Mouse (Mus musculus): Measurements from ENCODE around the gene Aes. TPM values are rescaled to one million over a fixed set of nuclear protein-coding genes. Genes with fewer than 3 reads are reported as not detected.

The Aes gene
- polyA plus RNA-seq, 1 experiment from 2014 or later, result 665 TPM

DNA sequence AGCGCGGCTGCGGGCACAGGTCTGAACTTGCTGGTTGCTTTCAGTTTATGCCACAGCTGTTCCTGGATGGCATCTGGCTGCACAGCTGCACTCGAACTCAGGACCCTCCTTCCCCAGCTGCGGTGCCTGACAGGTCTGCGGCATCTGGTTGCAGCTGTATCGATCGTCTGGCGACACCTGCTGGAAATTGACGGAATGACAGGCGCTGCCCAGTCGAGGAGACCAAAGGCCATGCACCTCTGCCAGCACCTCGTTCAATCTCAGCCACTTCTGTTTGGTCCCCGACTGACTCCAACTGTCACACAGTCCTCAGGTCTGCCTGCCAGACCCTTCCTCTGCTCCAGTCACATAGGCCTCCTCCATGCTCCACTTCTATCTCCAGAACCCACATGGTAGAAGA is 32.5 kb upstream of the Aes start:
- ATAC-seq (replicated peaks), result no peak
- H3K4me2 ChIP-seq (replicated peaks), result no peak overlapping the region
- WGBS, result 15% methylated on average over 14 of the region's 14 CpGs

DNA sequence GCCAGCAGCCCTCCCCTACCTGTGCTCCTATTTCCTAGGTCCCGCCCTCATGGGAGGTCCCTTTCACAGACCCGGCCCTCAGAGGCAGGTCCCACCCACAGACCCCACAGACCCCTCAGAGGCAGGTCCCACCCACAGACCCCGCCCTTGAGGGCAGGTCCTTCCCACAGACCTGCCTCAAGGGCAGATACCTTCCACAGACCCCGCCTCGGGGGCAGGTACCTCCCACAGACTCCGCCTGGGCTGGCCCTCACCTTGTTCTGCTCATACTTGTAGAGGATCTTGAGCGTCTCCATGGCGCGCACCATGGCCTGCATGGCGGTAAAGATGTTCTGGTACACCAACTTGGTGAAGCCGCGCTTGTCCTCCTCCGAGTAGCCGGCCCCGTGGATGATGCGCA is 24.5 kb upstream of the Aes start:
- Histone ChIP-seq H3K4me2 (replicated peaks) (no peak overlapping the region), H3K27ac (replicated peaks) (no peak overlapping the region), H3K4me3 (no peak overlapping the region), H3K4me1 (no peaks in the 10 kb centered on the region), H3K36me3 (peaks cover 25% of the 10 kb centered on the region), H3K9me3 (no peaks in the 10 kb centered on the region), H3K9ac (replicated peaks) (no peak overlapping the region), H3K27me3 (no peaks in the 10 kb centered on the region)
- ATAC-seq (replicated peaks), result no peak
- 60% methylated on average over 16 of the region's 16 CpGs for WGBS

More for the DNA sequence above, 32.5 kb upstream of the Aes start:
- Histone ChIP-seq H3K4me1 (no peaks in the 10 kb centered on the region), H3K4me3 (no peak overlapping the region), H3K9ac (replicated peaks) (no peak overlapping the region), H3K27me3 (0 out of 2 replicates have a peak, but pooled peaks cover 3% of the 10 kb centered on the region), H3K36me3 (peaks cover 25% of the 10 kb centered on the region), H3K9me3 (no peaks in the 10 kb centered on the region), H3K27ac (replicated peaks) (no peak overlapping the region)

DNA sequence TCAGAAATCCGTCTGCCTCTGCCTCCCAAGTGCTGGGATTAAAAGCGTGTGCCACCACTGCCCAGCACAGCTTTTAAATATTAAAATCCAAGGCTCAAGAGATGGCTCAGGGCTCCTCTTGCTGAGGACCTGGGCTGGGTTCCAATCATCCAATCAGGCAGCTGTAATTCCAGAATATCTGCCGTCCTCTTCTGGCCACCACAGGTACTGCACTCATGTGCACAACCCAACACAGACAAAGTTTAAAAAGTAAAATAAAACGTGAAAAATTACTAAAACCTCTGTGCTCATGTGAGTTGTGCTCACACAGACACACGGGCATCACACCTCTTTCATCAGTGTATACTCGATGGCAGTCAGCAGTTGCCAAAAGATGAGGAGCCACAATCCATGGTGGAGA is 22.6 kb upstream of the Aes start:
- no peak overlapping the region for H3K4me3 ChIP-seq
- 79% methylated on average over 6 of the region's 6 CpGs for WGBS
- ATAC-seq (replicated peaks), result no peak
- H3K9me3 ChIP-seq, result no peaks in the 10 kb centered on the region
- peaks cover 8% of the 10 kb centered on the region for H3K4me1 ChIP-seq
- H3K27me3 ChIP-seq, result no peaks in the 10 kb centered on the region
- no peak overlapping the region for H3K9ac ChIP-seq (replicated peaks)
- no peak overlapping the region for H3K27ac ChIP-seq (replicated peaks)
- H3K4me2 ChIP-seq (replicated peaks), result no peak overlapping the region
- H3K36me3 ChIP-seq, result peaks cover 10% of the 10 kb centered on the region

DNA sequence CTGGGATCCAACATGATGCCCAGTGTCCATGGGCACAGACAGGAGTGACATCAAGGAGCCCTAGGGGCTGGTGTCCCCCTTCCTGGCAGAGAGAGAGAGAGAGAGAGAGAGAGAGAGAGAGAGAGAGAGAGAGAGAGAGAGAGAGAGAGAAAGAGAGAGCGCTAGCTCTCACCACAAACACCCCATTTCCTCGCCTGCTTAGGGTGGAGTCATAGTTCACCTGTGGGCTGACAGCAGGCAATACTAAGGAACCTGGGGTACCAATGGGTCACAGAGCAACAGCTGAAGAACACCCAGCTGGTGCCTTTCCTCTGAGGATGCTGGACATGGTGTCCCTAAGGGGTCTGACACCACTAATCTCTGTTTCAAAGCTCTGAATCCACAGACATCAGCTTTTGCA is 21.9 kb upstream of the Aes start:
- Histone ChIP-seq H3K4me1 (peaks cover 14% of the 10 kb centered on the region), H3K36me3 (peaks cover 6% of the 10 kb centered on the region), H3K4me3 (no peak overlapping the region), H3K9ac (replicated peaks) (no peak overlapping the region), H3K27ac (replicated peaks) (no peak overlapping the region), H3K4me2 (replicated peaks) (no peak overlapping the region), H3K9me3 (no peaks in the 10 kb centered on the region), H3K27me3 (no peaks in the 10 kb centered on the region)
- no peak for ATAC-seq (replicated peaks)
- 93% methylated on average over 2 of the region's 2 CpGs for WGBS

DNA sequence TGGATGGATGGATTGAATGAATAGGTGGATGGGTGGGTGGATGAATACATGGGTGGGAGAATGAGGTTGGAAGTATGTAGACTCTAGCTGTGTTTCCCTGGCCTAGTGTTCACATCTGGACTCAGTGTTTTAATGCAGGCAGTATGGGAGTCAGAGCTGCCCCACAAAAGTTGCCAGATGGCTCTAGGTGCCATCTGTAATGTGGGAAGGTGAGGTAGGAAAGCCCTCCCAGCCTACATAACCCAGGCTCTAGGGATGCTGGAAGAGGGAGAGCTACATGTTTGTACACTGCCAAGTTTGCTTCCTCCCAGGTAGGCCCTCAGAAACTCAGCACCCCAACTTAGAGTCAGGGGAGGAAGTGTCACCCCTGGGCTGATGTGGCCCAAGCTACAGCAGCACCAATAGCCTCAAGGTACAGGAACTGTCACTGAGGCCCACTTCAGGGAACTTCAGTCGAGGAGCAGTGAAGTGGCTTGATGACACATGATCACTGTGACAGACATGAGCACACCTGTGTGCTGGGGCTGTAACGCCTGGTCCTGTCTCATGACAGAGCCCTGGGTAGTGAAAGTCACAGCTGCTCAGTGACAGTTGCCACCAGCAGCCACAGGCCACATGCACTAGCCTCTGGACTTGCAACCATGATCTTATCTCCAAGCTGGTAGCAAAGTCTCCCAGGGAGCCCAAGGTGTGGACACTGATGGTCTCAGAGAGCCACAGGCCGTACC is 20.8 kb upstream of the Aes start:
- ATAC-seq (replicated peaks), result no peak
- Histone ChIP-seq H3K27ac (replicated peaks) (no peak overlapping the region), H3K9me3 (no peaks in the 10 kb centered on the region), H3K4me1 (peaks cover 24% of the 10 kb centered on the region), H3K27me3 (no peaks in the 10 kb centered on the region), H3K36me3 (no peaks in the 10 kb centered on the region), H3K4me2 (replicated peaks) (no peak overlapping the region), H3K9ac (replicated peaks) (no peak overlapping the region), H3K4me3 (no peak overlapping the region)
- WGBS, result 95% methylated on average over 3 of the region's 3 CpGs

DNA sequence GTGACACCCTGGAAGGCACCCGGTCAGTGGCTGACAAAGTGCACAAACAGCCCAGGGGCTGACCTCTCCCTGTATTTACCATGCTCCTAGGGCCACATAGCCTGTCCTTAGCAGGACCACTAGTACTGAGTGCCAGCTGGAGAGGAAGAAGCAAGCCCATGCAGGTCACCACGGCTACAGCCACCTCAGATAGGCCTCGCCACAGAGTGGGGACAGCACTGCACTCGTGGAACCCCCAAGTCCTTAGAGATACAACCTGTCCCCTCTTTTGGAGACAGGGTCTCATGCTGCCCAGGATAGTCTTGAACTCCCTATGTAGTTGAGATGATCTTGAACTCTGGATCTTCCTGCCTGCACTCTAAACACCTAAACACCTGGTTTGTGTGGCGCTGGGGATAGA is 17.9 kb upstream of the Aes start:
- H3K4me3 ChIP-seq, result no peak overlapping the region
- ATAC-seq (replicated peaks), result no peak
- no peak overlapping the region for H3K9ac ChIP-seq (replicated peaks)
- no peaks in the 10 kb centered on the region for H3K9me3 ChIP-seq
- WGBS, result 91% methylated on average over 5 of the region's 5 CpGs
- no peaks in the 10 kb centered on the region for H3K36me3 ChIP-seq
- H3K4me2 ChIP-seq (replicated peaks), result no peak overlapping the region
- no peak overlapping the region for H3K27ac ChIP-seq (replicated peaks)
- no peaks in the 10 kb centered on the region for H3K27me3 ChIP-seq
- H3K4me1 ChIP-seq, result peaks cover 38% of the 10 kb centered on the region

DNA sequence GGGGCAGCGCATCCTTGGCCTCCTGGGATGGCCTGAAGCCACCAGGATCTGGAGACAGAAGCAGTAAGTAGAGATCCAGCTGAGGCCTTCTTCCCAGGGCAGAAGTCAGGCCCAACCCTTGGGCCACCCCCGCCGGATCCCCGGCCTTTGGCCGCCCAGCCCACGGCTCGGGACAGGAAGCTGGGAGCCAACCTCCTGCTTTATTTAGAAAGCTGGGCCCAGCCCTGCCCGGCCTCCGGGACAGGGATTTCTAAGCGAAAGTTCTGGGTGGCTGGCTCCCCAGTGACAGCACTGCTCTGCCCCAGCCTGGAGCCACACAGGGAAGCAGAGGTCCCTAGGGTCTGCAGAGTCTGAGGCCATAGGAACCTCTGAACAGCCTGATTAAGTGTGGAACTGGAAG is 17.5 kb upstream of the Aes start:
- Histone ChIP-seq H3K36me3 (no peaks in the 10 kb centered on the region), H3K4me2 (replicated peaks) (no peak overlapping the region), H3K27me3 (no peaks in the 10 kb centered on the region), H3K9ac (replicated peaks) (no peak overlapping the region), H3K27ac (replicated peaks) (no peak overlapping the region), H3K4me3 (no peak overlapping the region), H3K4me1 (peaks cover 38% of the 10 kb centered on the region), H3K9me3 (no peaks in the 10 kb centered on the region)
- ATAC-seq (replicated peaks), result no peak
- 88% methylated on average over 10 of the region's 10 CpGs for WGBS

DNA sequence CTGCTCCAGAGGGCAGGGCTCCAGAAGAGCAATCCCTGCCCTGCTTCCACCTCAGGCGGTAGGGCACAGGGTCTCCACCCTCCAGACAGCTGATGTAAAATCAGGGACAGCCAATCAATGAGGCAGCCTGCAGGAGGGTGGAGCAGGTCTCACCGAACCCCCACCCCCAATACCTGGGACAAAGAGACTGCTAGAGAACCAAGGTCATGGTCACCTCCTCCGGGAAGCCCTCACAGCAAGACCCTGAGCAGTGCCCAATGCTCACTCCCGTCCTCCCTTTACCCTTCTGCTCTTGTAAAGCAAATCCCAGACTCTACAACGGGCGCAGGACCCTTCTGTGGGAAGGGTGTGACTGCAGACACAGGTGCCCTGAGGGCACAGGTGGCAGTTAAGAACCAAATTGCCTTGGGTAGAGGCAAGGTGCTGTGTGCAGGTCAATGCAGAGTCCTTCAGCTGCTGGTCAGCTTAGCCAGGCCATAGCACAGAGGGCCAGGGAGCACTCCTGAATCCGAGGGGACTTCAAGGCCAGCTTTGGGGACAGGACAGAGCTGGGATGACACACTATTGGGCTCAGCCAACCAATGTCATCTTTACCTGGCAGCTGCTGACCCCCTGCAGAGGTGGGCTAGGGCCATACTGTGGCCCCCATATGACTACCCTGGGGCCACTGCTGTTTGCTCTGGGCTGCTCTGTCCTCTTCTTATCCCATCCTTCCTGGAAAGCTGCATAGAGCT is 16.4 kb upstream of the Aes start:
- Histone ChIP-seq H3K4me3 (peak overlapping the region; percentile 96), H3K9ac (replicated peaks) (no peak overlapping the region; the same call in 1 of the 2 replicates), H3K4me1 (peaks cover 38% of the 10 kb centered on the region), H3K27ac (replicated peaks) (no peak overlapping the region), H3K36me3 (no peaks in the 10 kb centered on the region), H3K9me3 (no peaks in the 10 kb centered on the region), H3K4me2 (replicated peaks) (peak overlapping the region; percentile 96), H3K27me3 (no peaks in the 10 kb centered on the region)
- 73% methylated on average over 7 of the region's 7 CpGs for WGBS
- ATAC-seq (replicated peaks), result no peak

DNA sequence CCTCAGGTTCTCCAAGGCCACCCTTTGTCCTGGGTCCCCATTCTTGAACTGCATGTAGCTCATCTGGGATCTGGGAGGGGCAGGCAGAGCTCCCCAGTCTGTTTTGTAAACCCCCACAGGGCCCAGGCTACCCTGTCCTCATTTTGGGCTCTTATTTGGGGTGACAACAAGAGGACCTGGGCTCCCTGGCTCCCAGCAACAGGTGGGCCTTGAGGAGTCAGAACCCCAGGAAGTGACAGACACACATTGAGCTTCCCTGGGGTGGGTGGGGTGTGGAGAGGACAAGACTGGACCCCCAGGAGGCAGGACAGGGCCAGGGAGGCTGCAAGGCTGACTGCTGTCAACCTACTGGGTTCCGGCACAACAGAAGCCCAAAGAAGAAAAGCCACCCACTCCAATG is 15.7 kb upstream of the Aes start:
- ATAC-seq (replicated peaks), result no peak
- Histone ChIP-seq H3K27me3 (no peaks in the 10 kb centered on the region), H3K9me3 (no peaks in the 10 kb centered on the region), H3K4me1 (peaks cover 38% of the 10 kb centered on the region), H3K27ac (replicated peaks) (0 out of 2 replicates have a peak overlapping the region, but pooled peaks have one; percentile 92), H3K4me3 (peak overlapping the region; percentile 96), H3K9ac (replicated peaks) (peak overlapping the region; percentile 93), H3K36me3 (no peaks in the 10 kb centered on the region), H3K4me2 (replicated peaks) (peak overlapping the region; percentile 96)
- WGBS, result 56% methylated on average over 1 of the region's 1 CpGs

DNA sequence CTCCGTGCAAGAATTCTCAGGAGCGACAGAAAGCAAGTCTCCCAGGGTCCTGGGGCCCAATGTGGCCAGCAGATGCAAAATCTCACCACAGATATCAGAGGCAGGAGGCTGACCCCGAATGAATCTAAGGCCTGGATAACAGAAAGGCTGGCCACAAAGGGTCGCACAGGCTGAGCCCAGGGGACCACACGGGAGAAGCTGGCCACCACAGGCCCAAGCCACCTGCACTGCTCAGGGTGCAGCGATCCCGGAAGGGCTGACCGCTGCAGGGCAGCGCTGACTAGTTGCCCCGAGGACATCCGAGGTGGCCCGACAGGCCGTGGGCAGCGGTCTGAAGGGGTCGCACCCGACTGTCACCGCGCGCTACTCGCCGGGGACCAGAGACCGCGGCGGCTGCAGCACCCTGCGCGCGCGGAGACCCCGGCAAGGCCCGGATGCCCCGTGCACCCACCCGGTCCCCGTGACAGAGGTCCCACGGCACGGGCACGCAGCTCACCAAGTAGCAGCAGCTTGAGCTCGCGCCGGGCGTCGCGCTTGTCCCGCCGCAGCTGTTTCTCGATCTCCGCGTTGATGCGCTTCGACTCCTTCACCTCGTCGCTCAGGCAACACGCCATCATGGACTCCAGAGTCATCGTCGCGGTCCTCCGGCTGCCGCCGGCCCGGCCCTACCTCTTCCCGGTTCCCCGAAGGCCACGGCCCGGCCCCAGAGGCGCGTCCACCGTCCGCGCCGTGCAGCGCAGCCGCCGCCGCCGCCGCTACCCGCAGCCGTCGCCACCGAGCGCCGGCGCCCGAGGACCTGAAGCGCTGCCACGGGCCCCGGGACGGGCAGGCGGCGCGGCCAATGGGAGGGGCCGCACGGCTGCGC is 14.8 kb upstream of the Aes start:
- Histone ChIP-seq H3K9ac (replicated peaks) (peak overlapping the region; percentile 93), H3K36me3 (no peaks in the 10 kb centered on the region), H3K27ac (replicated peaks) (peak overlapping the region; percentile 92), H3K27me3 (no peaks in the 10 kb centered on the region), H3K4me2 (replicated peaks) (peak overlapping the region; percentile 96), H3K9me3 (no peaks in the 10 kb centered on the region), H3K4me3 (peak overlapping the region; percentile 96), H3K4me1 (peaks cover 38% of the 10 kb centered on the region)
- ATAC-seq (replicated peaks), result peak; percentile 0; the same call in 1 of the 2 replicates
- under 1% methylated on average over 93 of the region's 93 CpGs for WGBS

DNA sequence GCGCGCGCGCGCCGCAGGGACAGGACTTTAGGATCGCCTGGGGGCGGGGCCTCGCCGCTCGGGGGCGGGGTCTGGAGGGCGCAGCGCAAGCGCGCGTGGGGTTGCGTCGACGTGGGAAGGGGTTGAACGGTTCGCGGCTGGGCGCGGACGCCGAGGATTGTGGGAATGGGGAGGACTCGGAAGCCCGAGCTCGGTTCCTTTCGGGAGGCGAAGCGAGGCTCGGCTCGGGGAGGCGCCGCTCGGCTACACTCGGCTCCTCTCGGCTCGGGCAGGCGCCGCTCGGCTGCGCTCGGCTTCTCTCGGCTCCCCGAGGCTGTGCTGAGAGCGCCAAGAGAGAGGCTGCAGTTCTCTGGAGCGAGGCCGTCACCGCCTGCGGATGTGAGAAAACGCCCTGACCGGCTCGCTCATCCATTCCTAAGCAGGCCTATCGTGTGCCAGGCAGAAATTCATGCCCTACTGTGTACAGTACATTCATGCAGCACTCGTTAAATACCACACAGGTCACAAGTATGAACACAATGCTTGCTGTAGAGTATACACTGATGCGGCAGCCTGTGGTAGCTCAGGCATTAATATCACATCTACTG is 14.0 kb upstream of the Aes start, which contains the start of gene Gna11:
Gna11 (minus strand) TSS at position 30 of the 587 bp plus-strand sequence.
- Histone ChIP-seq H3K27ac (replicated peaks) (peak within 1 kb of the TSS; percentile 92), H3K36me3 (no peaks in the 10 kb centered on the region), H3K4me1 (peaks cover 38% of the 10 kb centered on the region), H3K9ac (replicated peaks) (peak within 1 kb of the TSS; percentile 93), H3K9me3 (no peaks in the 10 kb centered on the region), H3K4me3 (peak within 1 kb of the TSS; percentile 96), H3K4me2 (replicated peaks) (peak within 1 kb of the TSS; percentile 96), H3K27me3 (no peaks in the 10 kb centered on the region)
- 1% methylated on average over 59 of the region's 59 CpGs for WGBS
- ATAC-seq (replicated peaks), result peak; percentile 98
